Mouse (Mus musculus) lung, embryonic 14.5 days (tissue): ENCODE measurements around the gene Jmjd1c. TPM values are rescaled to one million over a fixed set of nuclear protein-coding genes. Genes with fewer than 3 reads are reported as not detected.

Experiments used
- ATAC-seq: fragments of 200-750 bp; cut with Nextera tagmentation; 2 replicates; pipeline ENCODE4 v1.8.0; 2017; ENCODE audit warnings: mild to moderate bottlenecking, moderate TSS enrichment, moderate library complexity; ENCODE audit not compliant: insufficient read depth
- DNase-seq: peaks from one replicate; pipeline ENCODE4 v3.0.0-alpha.2; 2015
- H3K27ac ChIP-seq: fragments of 300-500 bp; sonication (generic); 2 replicates; pipeline ENCODE4 v1.5.1; 2014; ENCODE audit warnings: low read depth, mild to moderate bottlenecking, moderate library complexity
- H3K27me3 ChIP-seq: fragments of 300-500 bp; sonication (generic); 2 replicates; pipeline ENCODE4 v1.6.1; 2014; ENCODE audit warnings: low read length, control low read depth; ENCODE audit not compliant: insufficient read depth
- H3K36me3 ChIP-seq: fragments of 300-500 bp; sonication (generic); 2 replicates; pipeline ENCODE4 v1.6.1; 2014; ENCODE audit warnings: control low read depth; ENCODE audit not compliant: insufficient read depth
- H3K4me1 ChIP-seq: fragments of 300-500 bp; sonication (generic); 2 replicates; pipeline ENCODE4 v1.6.1; 2014; ENCODE audit warnings: antibody characterized with exemption, control low read depth; ENCODE audit not compliant: insufficient read depth
- H3K4me2 ChIP-seq: fragments of 300-500 bp; sonication (generic); 2 replicates; pipeline ENCODE4 v1.6.1; 2014; ENCODE audit warnings: mild to moderate bottlenecking
- H3K4me3 ChIP-seq: fragments of 300-500 bp; sonication (generic); 2 replicates; pipeline ENCODE4 v1.5.1; 2014; ENCODE audit warnings: low read depth, low read length
- H3K9ac ChIP-seq: fragments of 300-500 bp; sonication (generic); 2 replicates; pipeline ENCODE4 v1.6.1; 2014
- H3K9me3 ChIP-seq: fragments of 300-500 bp; sonication (generic); 2 replicates; pipeline ENCODE4 v1.6.1; 2016; ENCODE audit warnings: low read depth, low read length, control low read depth
- CTCF ChIP-seq: IDR thresholded peaks from 2 replicates; pipeline ENCODE4 v1.5.1; 2016; ENCODE audit warnings: antibody characterized with exemption, low read depth
- WGBS: fragments of 180-500 bp; shearing (Covaris S2); extraction: QIAGEN DNeasy Blood & Tissue Kit; methylation state at CpG from one replicate; pipeline ENCODE4 v1.1.7; 2014; 5-methylcytosine and 5-hydroxymethylcytosine counted together
- polyA plus RNA-seq: library from polyadenylated mRNA; unstranded; fragments of >200 nt; fragmentation: Nextera tagmentation; extraction: Ambion mirVana; gene quantifications from 2 replicates; pipeline ENCODE4 v1.2.1, GENCODE M21; 2014

Jmjd1c gene
- polyA plus RNA-seq, result 34.8 and 34.9 TPM in 2 replicates

DNA sequence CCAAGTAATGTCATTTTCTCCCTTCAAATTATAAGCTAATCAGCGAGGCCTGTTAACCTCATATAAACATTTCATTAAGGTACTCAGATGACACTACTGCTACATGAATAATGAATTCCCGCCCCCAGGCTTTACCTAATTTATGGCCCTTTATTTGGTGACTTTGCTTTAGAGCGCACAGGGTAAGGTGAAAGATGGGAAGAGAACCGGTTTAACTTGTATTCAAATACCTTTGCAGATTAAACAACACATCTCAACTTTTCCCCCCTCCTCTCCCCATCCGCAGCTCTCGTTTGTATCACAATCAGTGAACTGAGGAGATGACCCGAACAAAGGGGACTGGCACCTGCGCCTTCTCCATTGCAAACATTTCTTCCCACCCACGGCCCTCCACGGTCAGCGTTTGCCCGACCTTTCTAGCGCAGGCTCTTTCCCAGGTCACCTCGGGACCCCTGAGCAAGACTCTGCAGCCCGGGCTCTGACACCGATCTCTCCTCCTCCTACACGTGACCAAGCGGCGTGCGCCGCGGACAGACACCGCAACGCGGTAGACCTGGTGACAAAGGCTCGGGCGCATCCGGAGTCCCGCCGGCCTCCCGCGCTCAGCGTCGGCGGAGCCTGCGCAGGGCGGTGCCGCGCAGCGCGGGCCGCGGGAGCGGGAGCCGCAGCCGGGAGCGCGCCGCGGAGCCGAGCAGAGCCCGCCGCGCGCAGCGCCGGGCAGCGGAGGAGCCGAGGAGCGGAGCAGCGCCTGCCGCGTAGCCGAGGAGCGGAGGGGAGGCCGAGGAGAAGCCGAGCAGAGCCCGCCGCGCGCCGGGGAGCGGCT is at the start of gene Jmjd1c:
Jmjd1c (plus strand) TSS at position 328 of the 823 bp plus-strand sequence.
- H3K4me2 ChIP-seq, result peak within 1 kb of the TSS; percentile 67
- no peaks in the 10 kb centered on the region for H3K36me3 ChIP-seq
- peak within 1 kb of the TSS; percentile 99 for H3K27ac ChIP-seq
- DNase-seq, result peak; percentile 89
- H3K4me1 ChIP-seq, result peaks cover 18% of the 10 kb centered on the region
- WGBS, result 1% methylated on average over 70 of the region's 73 CpGs
- no peak for TF ChIP-seq CTCF
- peak within 1 kb of the TSS; percentile 92 for H3K4me3 ChIP-seq
- peak; percentile 89 for ATAC-seq
- no peaks in the 10 kb centered on the region for H3K9me3 ChIP-seq
- peak within 1 kb of the TSS; percentile 98 for H3K9ac ChIP-seq
- no peaks in the 10 kb centered on the region for H3K27me3 ChIP-seq

- ATAC-seq (peak; percentile 43; the same call in 1 of the 2 replicates), DNase-seq (peak; percentile 35)
- no peak overlapping the region for H3K4me2 ChIP-seq
- no peak overlapping the region for H3K9ac ChIP-seq
- no peaks in the 10 kb centered on the region for H3K9me3 ChIP-seq
- H3K27ac ChIP-seq, result no peak overlapping the region
- no peaks in the 10 kb centered on the region for H3K36me3 ChIP-seq
- H3K4me1 ChIP-seq, result peaks cover 6% of the 10 kb centered on the region; the same call in 1 of the 2 replicates
- WGBS, result 72% methylated on average over 18 of the region's 18 CpGs
- H3K4me3 ChIP-seq, result no peak overlapping the region
- no peak for TF ChIP-seq CTCF
- H3K27me3 ChIP-seq, result no peaks in the 10 kb centered on the region
Observed at GRCm38 (mm10) chr10:67047712-67048645, 47.9 kb upstream of the Jmjd1c start.

- H3K27ac ChIP-seq, result no peak overlapping the region
- H3K4me2 ChIP-seq, result no peak overlapping the region
- H3K9me3 ChIP-seq, result no peaks in the 10 kb centered on the region
- no peak for ATAC-seq
- no peak overlapping the region for H3K9ac ChIP-seq
- H3K4me3 ChIP-seq, result no peak overlapping the region
- H3K36me3 ChIP-seq, result no peaks in the 10 kb centered on the region
- no peak for TF ChIP-seq CTCF
- no peaks in the 10 kb centered on the region for H3K27me3 ChIP-seq
- peaks cover 6% of the 10 kb centered on the region; the same call in 1 of the 2 replicates for H3K4me1 ChIP-seq
- DNase-seq, result no peak
- 85% methylated on average over 13 of the region's 13 CpGs for WGBS
Observed at GRCm38 (mm10) chr10:67048871-67049615, 46.9 kb upstream of the Jmjd1c start.

- ATAC-seq, result no peak
Observed at GRCm38 (mm10) chr10:67049621-67050020, 46.3 kb upstream of the Jmjd1c start.

DNA sequence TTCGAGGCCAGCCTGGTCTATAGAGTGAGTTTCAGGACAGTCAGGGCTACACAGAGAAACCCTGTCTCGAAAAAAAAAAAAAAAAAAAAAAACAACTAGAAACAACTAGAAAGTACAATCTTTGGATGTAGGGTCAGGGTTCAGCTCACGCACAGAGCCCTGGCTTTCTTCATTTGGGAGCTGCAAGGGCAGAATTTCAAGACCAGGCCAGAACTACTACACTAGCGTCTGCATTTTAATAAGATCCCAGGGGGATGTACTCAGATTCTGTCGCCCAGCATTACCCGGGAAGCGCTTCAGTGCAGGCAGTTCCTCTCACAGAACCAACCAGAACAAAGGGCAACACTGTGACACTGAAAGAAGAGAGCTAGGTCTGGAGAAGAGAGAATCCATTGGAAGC is 45.2 kb upstream of the Jmjd1c start:
- H3K4me2 ChIP-seq, result no peak overlapping the region
- H3K9me3 ChIP-seq, result no peaks in the 10 kb centered on the region
- 79% methylated on average over 7 of the region's 7 CpGs for WGBS
- peaks cover 6% of the 10 kb centered on the region; the same call in 1 of the 2 replicates for H3K4me1 ChIP-seq
- no peak for DNase-seq
- H3K27me3 ChIP-seq, result no peaks in the 10 kb centered on the region
- no peak for ATAC-seq
- no peak overlapping the region for H3K9ac ChIP-seq
- no peak overlapping the region for H3K27ac ChIP-seq
- TF ChIP-seq CTCF, result no peak
- no peaks in the 10 kb centered on the region for H3K36me3 ChIP-seq
- no peak overlapping the region for H3K4me3 ChIP-seq

More at GRCm38 (mm10) chr10:67049621-67050020, 46.3 kb upstream of the Jmjd1c start:
- H3K4me3 ChIP-seq, result no peak overlapping the region
- H3K9ac ChIP-seq, result no peak overlapping the region
- H3K36me3 ChIP-seq, result no peaks in the 10 kb centered on the region
- no peak for TF ChIP-seq CTCF
- WGBS, result 95% methylated on average over 7 of the region's 7 CpGs
- H3K9me3 ChIP-seq, result no peaks in the 10 kb centered on the region
- no peak overlapping the region for H3K4me2 ChIP-seq
- no peaks in the 10 kb centered on the region for H3K27me3 ChIP-seq
- H3K4me1 ChIP-seq, result peaks cover 6% of the 10 kb centered on the region; the same call in 1 of the 2 replicates
- no peak overlapping the region for H3K27ac ChIP-seq
- no peak for DNase-seq

DNA sequence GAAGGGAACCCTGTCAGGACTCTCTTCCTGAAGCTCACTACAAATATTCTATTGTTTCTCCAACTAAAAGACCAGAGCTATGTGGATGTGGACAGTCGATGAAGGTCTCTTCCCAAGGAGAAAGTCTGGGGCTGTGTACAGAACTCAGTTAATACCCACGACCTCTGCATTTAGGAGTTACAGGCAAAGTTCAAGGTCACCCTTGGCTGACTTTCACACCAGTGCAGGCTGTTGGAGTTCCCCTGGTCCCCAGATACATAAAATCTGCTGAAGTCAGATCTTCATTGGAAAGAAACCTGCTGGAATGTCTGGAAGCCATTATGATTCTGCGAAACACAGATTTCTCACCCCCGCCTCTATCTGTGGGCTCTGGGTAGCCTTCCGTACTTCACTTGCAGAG is 44.5 kb upstream of the Jmjd1c start:
- no peak for ATAC-seq
- no peak overlapping the region for H3K4me3 ChIP-seq
- no peak overlapping the region for H3K4me2 ChIP-seq
- no peaks in the 10 kb centered on the region for H3K27me3 ChIP-seq
- H3K4me1 ChIP-seq, result peaks cover 6% of the 10 kb centered on the region; the same call in 1 of the 2 replicates
- H3K36me3 ChIP-seq, result no peaks in the 10 kb centered on the region
- no peak overlapping the region for H3K9ac ChIP-seq
- DNase-seq, result no peak
- H3K9me3 ChIP-seq, result no peaks in the 10 kb centered on the region
- H3K27ac ChIP-seq, result no peak overlapping the region
- TF ChIP-seq CTCF, result no peak
- WGBS, result 79% methylated on average over 5 of the region's 5 CpGs
